Mouse (Mus musculus) limb, embryonic 12.5 days (tissue): ENCODE results near the gene Dnajc2. TPM values are rescaled to one million over a fixed set of nuclear protein-coding genes. Genes with fewer than 3 reads are reported as not detected.

Experiments
- ATAC-seq: fragments of 200-750 bp; cut with Nextera tagmentation; 2 replicates; pipeline ENCODE4 v1.8.0; 2017; ENCODE audit warnings: low read depth, moderate TSS enrichment; ENCODE audit not compliant: insufficient number of reproducible peaks, insufficient read depth, low FRiP score, low TSS enrichment
- H3K27ac ChIP-seq: fragments of 300-500 bp; sonication (generic); 2 replicates; pipeline ENCODE4 v1.5.1; 2016; ENCODE audit warnings: mild to moderate bottlenecking, moderate library complexity
- H3K27me3 ChIP-seq: fragments of 300-500 bp; sonication (generic); 2 replicates; pipeline ENCODE4 v1.6.1; 2016; ENCODE audit warnings: mild to moderate bottlenecking, moderate library complexity
- H3K36me3 ChIP-seq: fragments of 300-500 bp; sonication (generic); 2 replicates; pipeline ENCODE4 v1.6.1; 2016; ENCODE audit warnings: mild to moderate bottlenecking, moderate library complexity
- H3K4me1 ChIP-seq: fragments of 300-500 bp; sonication (generic); replicated peaks from 2 replicates; pipeline ENCODE4 v1.6.1; 2016
- H3K4me2 ChIP-seq: fragments of 300-500 bp; sonication (generic); 2 replicates; pipeline ENCODE4 v1.6.1; 2016; ENCODE audit warnings: mild to moderate bottlenecking, moderate library complexity
- H3K4me3 ChIP-seq: fragments of 300-500 bp; sonication (generic); replicated peaks from 2 replicates; pipeline ENCODE4 v1.5.1; 2016; ENCODE audit warnings: mild to moderate bottlenecking
- H3K9ac ChIP-seq: fragments of 300-500 bp; sonication (generic); replicated peaks from 2 replicates; pipeline ENCODE4 v1.6.1; 2016; ENCODE audit warnings: mild to moderate bottlenecking, moderate library complexity
- H3K9me3 ChIP-seq: fragments of 300-500 bp; sonication (generic); 2 replicates; pipeline ENCODE4 v1.6.1; 2016; ENCODE audit warnings: mild to moderate bottlenecking, moderate library complexity
- WGBS: fragments of 180-500 bp; shearing (Covaris S2); methylation state at CpG from one replicate; pipeline ENCODE4 v1.1.7; 2016; 5-methylcytosine and 5-hydroxymethylcytosine counted together
- polyA plus RNA-seq: library from polyadenylated mRNA; unstranded; fragments of >200 nt; fragmentation: Nextera tagmentation; extraction: Ambion mirVana; gene quantifications from 2 replicates; pipeline ENCODE4 v1.2.1, GENCODE M21; 2016

Dnajc2 gene
- polyA plus RNA-seq, 1 experiment from 2014 or later, result 81.9 TPM

DNA sequence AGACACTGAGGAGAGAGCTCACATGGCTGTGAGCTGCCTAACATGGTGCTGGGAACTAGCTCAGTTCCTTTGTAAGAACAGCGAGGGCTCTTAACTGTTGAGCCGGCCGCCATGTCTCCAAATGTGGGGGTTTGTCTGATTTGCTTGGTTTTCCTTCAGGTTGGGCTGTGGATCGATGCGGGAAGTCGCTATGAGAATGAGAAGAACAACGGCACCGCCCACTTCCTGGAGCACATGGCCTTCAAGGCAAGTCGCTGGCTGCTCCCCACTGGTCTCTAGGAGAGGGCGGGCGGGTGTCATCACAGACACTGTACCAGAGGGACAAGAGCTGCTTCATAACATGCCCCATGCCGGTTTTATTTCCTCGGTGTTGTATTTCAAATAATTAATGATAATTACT is 45.2 kb downstream of the Dnajc2 start:
- peaks cover 61% of the 10 kb centered on the region for H3K36me3 ChIP-seq
- H3K27me3 ChIP-seq, result no peaks in the 10 kb centered on the region
- 88% methylated on average over 13 of the region's 13 CpGs for WGBS

DNA sequence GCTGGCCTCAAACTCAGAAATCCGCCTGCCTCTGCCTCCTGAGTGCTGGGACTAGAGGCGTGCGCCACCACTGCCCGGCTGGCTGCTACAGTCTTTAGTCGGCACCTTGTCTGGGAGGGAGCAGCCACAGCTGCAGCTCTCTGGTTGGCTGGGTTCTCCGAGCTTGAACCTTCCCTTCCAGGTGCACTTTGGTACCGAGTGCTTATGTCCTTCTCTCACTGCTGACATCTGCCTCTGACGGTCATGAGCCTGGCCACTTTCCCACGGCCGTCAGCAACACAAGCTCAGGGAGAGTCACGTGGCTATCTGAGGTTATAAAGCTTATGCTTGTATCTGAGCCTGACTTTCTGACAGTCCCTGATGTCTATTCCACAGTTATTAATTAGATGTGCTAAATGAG is 45.9 kb downstream of the Dnajc2 start:
- no peak for ATAC-seq
- no peak overlapping the region for H3K4me2 ChIP-seq
- H3K27me3 ChIP-seq, result no peaks in the 10 kb centered on the region
- no peak overlapping the region for H3K27ac ChIP-seq
- H3K36me3 ChIP-seq, result peaks cover 54% of the 10 kb centered on the region
- peaks cover 8% of the 10 kb centered on the region for H3K4me1 ChIP-seq
- no peak overlapping the region for H3K9ac ChIP-seq
- no peak overlapping the region for H3K4me3 ChIP-seq
- no peaks in the 10 kb centered on the region for H3K9me3 ChIP-seq
- 90% methylated on average over 11 of the region's 11 CpGs for WGBS

More for the DNA sequence above, 45.2 kb downstream of the Dnajc2 start:
- no peak overlapping the region for H3K27ac ChIP-seq
- no peak overlapping the region for H3K4me3 ChIP-seq
- no peak overlapping the region for H3K4me2 ChIP-seq
- peaks cover 8% of the 10 kb centered on the region for H3K4me1 ChIP-seq
- no peak overlapping the region for H3K9ac ChIP-seq
- no peaks in the 10 kb centered on the region for H3K9me3 ChIP-seq
- no peak for ATAC-seq

DNA sequence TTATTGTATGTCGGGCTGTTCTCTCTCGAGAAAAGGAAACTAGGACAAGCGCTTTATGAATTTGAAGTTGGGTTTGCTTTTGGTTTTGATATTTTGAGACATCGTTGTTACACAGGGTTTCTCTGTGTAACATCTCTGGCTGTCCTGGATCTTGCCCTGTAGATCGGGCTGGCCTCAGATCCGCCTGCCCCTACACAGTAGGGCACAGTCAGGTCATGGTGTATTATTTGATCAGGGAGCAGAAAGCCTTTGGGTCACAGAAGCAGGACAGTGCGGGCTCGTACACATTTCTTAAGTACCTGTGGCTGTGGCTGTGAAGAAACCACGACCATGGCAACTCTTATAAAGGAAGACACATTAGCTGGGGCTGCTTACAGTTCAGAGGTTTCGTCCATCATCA is 47.4 kb downstream of the Dnajc2 start:
- Histone ChIP-seq H3K4me1 (peaks cover 12% of the 10 kb centered on the region), H3K36me3 (peaks cover 39% of the 10 kb centered on the region), H3K4me3 (peak overlapping the region; percentile 82), H3K4me2 (peak overlapping the region; percentile 82), H3K27ac (no peak overlapping the region), H3K27me3 (no peaks in the 10 kb centered on the region), H3K9ac (peak overlapping the region; percentile 83), H3K9me3 (no peaks in the 10 kb centered on the region)
- 25% methylated on average over 10 of the region's 10 CpGs for WGBS
- ATAC-seq, result no peak

DNA sequence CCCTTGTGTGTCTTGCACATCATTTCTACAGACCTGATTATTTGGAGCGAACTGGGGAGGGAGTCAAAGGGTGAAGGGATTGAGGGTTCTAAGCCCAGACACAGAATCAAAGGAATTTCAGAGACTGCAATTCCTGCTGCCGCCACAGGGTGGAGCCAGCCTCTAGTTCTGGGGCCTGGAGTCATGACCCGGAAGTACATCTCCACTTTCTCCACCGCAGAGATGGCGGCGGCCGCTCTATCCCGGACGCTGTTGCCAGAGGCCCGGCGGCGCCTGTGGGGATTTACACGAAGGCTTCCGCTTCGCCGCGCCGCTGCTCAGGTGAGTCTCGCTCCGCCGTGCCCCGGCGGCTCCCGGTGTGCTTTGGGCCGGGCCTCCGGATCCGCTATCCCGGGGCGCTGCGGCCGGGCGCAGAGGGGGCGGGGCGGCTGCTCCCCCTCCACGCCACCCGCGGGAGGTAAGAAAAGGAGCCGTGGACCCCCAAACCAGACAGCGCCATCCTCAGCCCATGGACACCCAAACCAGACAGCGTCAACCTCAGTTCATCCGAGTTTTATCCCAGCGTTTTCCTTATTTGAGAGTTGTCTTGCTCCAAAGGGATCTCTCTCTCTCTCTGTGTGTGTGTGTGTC is 48.0 kb downstream of the Dnajc2 start, which contains the start of gene Pmpcb:
TSS of gene Pmpcb (plus strand) at position 186 of the 630 bp plus-strand sequence.
- Histone ChIP-seq H3K9me3 (no peaks in the 10 kb centered on the region), H3K4me1 (peaks cover 12% of the 10 kb centered on the region), H3K9ac (peak within 1 kb of the TSS; percentile 83), H3K36me3 (peaks cover 33% of the 10 kb centered on the region), H3K4me3 (peak within 1 kb of the TSS; percentile 82), H3K27me3 (no peaks in the 10 kb centered on the region), H3K27ac (peak within 1 kb of the TSS; percentile 87), H3K4me2 (peak within 1 kb of the TSS; percentile 82)
- under 1% methylated on average over 41 of the region's 42 CpGs for WGBS
- peak; percentile 86 for ATAC-seq

DNA sequence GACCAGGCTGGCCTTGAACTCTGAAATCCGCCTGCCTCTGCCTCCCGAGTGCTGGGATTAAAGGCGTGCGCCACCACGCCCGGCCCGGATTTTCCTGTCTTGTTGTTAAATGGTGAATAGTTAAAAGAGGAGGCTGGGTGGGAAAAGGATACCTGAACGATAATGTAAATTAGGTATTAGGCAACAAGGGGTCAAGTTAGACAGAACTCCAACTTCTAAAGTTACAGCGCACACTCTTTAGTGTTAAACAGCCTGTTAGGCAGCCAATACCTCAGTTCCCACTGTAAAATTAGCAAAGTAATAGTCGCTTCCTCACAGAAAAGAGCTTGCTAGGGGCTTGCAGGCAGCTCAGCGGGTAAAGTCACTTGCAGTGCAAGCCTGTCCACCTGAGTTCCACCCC is 49.0 kb downstream of the Dnajc2 start:
- Histone ChIP-seq H3K36me3 (peaks cover 23% of the 10 kb centered on the region), H3K4me3 (no peak overlapping the region), H3K9me3 (no peaks in the 10 kb centered on the region), H3K4me1 (peaks cover 12% of the 10 kb centered on the region), H3K27me3 (no peaks in the 10 kb centered on the region), H3K4me2 (no peak overlapping the region), H3K27ac (no peak overlapping the region), H3K9ac (no peak overlapping the region)
- no peak for ATAC-seq
- WGBS, result 89% methylated on average over 11 of the region's 11 CpGs

DNA sequence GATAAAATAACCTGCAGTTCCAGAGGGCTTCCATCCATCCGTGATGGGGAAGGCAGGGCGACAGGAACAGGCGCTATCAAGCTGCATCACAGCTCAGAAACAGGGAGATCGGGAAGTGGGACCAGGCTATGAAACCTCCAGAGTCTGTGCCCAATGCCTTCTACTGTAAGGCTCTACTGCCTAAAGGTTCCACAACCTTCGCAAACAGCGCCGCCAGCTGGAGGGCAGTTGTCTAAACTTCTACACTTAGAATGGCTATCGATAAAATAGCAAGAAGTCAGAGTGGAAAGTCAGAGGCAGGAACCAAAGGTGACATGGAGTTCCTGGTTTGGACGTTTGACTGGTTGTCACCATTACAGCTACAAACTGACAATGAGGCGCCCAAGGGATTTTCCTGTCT is 49.5 kb downstream of the Dnajc2 start:
- Histone ChIP-seq H3K4me2 (peak overlapping the region; percentile 30; the same call in 1 of the 2 replicates), H3K4me1 (peaks cover 12% of the 10 kb centered on the region), H3K27ac (no peak overlapping the region), H3K4me3 (peak overlapping the region; percentile 13), H3K36me3 (peaks cover 21% of the 10 kb centered on the region), H3K9me3 (no peaks in the 10 kb centered on the region), H3K27me3 (no peaks in the 10 kb centered on the region), H3K9ac (no peak overlapping the region)
- no peak for ATAC-seq
- 29% methylated on average over 10 of the region's 10 CpGs for WGBS

DNA sequence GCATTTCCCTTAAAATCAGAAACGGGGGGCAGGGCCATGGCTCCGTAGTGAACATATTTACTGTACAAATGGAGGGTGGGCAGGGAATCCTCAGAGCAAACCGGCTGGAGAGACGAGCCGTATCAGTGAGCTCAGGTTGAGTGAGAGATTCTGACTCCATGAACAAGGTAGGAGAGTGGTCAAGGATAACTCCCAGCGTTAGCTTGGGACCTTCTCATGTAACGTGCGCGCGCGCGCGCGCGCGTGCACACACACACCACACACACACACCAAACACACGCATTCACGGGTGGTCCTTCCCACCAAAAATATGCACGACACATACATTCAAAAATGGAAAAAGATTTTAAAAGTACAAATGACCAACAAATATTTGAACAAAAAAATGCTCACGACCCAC is 50.0 kb downstream of the Dnajc2 start:
- peak overlapping the region; percentile 13; the same call in 1 of the 2 replicates for H3K4me3 ChIP-seq
- H3K4me2 ChIP-seq, result no peak overlapping the region
- H3K4me1 ChIP-seq, result peaks cover 12% of the 10 kb centered on the region
- no peak overlapping the region for H3K9ac ChIP-seq
- no peak for ATAC-seq
- no peaks in the 10 kb centered on the region for H3K9me3 ChIP-seq
- peaks cover 17% of the 10 kb centered on the region for H3K36me3 ChIP-seq
- 84% methylated on average over 20 of the region's 20 CpGs for WGBS
- H3K27ac ChIP-seq, result no peak overlapping the region
- H3K27me3 ChIP-seq, result no peaks in the 10 kb centered on the region

DNA sequence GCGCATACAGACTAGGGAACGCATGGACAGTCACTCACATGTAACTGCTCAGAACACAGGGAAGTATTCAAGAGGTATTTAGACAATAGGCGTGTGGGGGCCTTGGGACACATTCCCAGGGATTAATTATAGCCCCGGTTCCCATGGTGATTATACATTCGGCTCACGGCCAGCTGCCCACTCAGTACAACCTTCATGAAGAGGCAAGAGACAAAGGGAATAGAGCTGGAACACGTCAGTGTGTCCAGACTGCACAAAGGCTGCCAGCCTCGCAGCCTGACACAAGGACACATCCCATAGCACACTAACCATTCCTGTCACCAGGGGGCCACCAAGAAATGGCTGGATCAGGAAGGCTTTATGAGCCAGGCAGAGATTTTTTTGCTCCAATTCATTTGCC is 52.1 kb downstream of the Dnajc2 start:
- no peak overlapping the region for H3K4me2 ChIP-seq
- H3K36me3 ChIP-seq, result no peaks in the 10 kb centered on the region
- H3K4me3 ChIP-seq, result no peak overlapping the region
- H3K27me3 ChIP-seq, result no peaks in the 10 kb centered on the region
- no peak overlapping the region for H3K27ac ChIP-seq
- WGBS, result 50% methylated on average over 8 of the region's 8 CpGs
- no peak overlapping the region for H3K9ac ChIP-seq
- peak; percentile 37; the same call in 1 of the 2 replicates for ATAC-seq
- H3K4me1 ChIP-seq, result peaks cover 7% of the 10 kb centered on the region
- no peaks in the 10 kb centered on the region for H3K9me3 ChIP-seq

DNA sequence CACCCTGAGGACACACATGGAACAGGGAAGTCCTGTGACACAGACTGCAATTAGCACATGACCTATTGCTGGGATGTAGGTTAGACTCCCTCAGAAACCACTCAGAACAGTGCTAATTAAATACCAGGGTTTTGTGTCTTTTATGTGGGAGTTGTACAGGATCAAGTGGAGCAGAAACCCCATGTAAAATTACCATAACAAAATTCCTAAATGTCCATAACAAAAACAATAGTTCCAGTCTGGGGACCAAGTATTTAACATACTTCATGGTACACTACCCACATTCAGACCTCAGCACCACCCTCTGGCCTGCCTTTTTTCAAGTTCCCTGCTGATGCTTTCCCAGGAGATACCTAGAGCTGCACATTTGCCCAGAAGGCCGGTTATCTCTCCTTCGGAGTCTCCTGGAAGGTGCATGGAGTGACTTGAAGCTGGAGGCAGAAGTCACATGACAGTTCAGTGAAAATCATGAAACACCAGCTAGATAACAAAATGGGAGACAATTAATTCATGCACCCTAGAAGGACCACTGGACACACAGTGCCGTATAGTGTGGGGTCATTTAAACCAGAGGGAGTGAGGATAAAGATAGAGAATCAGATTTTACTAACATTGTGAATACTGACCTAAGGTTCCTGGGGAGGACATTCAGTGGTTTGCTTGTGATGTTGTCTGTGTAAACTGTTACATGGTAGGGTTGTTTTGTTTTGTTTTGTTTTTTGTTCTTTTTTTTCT is 52.7 kb downstream of the Dnajc2 start:
- Histone ChIP-seq H3K9me3 (no peaks in the 10 kb centered on the region), H3K27me3 (no peaks in the 10 kb centered on the region), H3K4me2 (no peak overlapping the region), H3K4me3 (no peak overlapping the region), H3K4me1 (peaks cover 4% of the 10 kb centered on the region), H3K36me3 (no peaks in the 10 kb centered on the region), H3K27ac (no peak overlapping the region), H3K9ac (no peak overlapping the region)
- 83% methylated on average over 3 of the region's 3 CpGs for WGBS
- no peak for ATAC-seq

DNA sequence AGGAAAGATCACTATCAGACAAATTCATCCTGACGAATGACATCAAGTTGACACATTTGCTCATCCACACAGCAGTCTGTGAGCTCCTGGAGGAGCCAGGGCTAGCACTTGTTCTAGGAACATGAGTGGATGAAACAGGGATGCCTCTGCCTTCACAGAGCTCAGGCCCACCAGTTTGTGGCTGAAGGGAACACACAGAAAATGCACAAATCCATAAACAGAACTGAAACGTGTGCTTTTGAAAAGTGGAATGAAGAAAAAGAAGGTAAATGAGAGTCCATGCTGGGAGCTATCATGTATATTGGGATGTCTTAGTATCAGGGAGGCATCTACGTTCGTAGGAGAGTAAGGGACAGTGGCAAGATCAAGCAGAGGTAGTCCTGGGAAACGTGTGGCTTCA is 55.9 kb downstream of the Dnajc2 start:
- Histone ChIP-seq H3K4me1 (peaks cover 9% of the 10 kb centered on the region), H3K4me3 (no peak overlapping the region), H3K4me2 (no peak overlapping the region), H3K27ac (no peak overlapping the region), H3K27me3 (no peaks in the 10 kb centered on the region), H3K36me3 (no peaks in the 10 kb centered on the region), H3K9ac (no peak overlapping the region), H3K9me3 (no peaks in the 10 kb centered on the region)
- 83% methylated on average over 5 of the region's 5 CpGs for WGBS
- no peak for ATAC-seq

DNA sequence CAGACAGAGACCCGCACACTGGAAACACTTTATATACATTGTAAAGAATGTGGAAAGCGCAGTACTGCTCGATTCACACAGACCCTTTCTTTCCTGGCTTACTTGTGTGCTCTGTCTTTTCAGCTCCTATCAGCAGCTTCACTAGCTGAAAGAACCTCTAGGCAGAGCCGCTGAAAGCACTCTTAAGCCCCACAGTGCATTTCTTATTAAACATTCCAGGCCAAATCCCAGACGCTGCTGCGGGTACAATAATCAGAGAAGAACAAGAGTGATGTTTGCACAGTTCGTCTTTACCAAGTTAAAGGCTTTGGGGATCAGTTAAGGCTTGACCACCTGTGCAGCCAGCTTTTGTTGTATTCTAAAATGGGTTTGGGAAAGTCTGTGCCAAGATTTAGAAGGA is 60.2 kb downstream of the Dnajc2 start:
- H3K27ac ChIP-seq, result peak overlapping the region; percentile 78
- H3K4me2 ChIP-seq, result no peak overlapping the region
- H3K27me3 ChIP-seq, result no peaks in the 10 kb centered on the region
- WGBS, result 38% methylated on average over 7 of the region's 7 CpGs
- peaks cover 11% of the 10 kb centered on the region for H3K4me1 ChIP-seq
- no peak; the same call in 1 of the 2 replicates for ATAC-seq
- H3K4me3 ChIP-seq, result no peak overlapping the region
- no peaks in the 10 kb centered on the region for H3K36me3 ChIP-seq
- H3K9ac ChIP-seq, result no peak overlapping the region
- no peaks in the 10 kb centered on the region for H3K9me3 ChIP-seq
